Mouse (Mus musculus) left cerebral cortex, adult 11 months (tissue): ENCODE measurements around the gene Gm13693.
"Not testable (repeated sequence)": the region's sequence is repeated elsewhere in the genome, so short reads cannot be mapped to it uniquely, and the experiment has no call there.

Source experiments
- DNase-seq: peaks from one replicate; pipeline ENCODE4 v3.0.0; 2022; ENCODE audit warnings: low spot score

Gene Gm13693

GRCm38 (mm10) chr2:83961203-83961602 lies at the start of gene Gm13693:
Gene Gm13693, plus strand, starts transcription at chr2:83961503.
- DNase-seq = not testable (repeated sequence)

GRCm38 (mm10) chr2:83929478-83930088 lies 31.7 kb upstream of the Gm13693 start:
- no peak for DNase-seq

DNA sequence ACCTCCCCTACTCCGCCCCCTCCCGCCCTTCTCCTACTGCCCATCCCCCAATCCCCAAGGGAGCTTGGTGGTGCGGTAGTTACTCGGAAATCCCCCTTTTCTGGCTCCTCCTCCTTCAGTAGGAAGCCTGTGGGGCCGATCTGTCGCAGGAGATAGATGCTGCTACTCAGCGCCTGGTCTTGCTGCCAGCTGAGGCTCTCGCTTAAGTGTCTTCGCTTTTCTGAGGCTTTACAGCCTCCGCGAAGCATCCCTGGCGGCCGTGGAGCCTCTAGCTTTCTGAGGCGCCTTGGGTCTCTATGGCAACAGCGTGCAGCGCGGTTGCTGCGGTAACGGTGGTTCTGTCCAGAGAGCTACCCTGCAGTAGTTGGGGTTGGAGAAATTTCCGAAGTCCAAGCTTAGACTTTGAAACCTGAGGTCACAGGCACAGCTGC lies 20.4 kb upstream of the Gm13693 start, which contains the start of gene Zswim2:
Gene Zswim2, minus strand, starts transcription at position 298 of the 431 bp plus-strand sequence.
- peak; percentile 80 for DNase-seq

GRCm38 (mm10) chr2:83941378-83941777 lies 19.9 kb upstream of the Gm13693 start:
- no peak for DNase-seq

DNA sequence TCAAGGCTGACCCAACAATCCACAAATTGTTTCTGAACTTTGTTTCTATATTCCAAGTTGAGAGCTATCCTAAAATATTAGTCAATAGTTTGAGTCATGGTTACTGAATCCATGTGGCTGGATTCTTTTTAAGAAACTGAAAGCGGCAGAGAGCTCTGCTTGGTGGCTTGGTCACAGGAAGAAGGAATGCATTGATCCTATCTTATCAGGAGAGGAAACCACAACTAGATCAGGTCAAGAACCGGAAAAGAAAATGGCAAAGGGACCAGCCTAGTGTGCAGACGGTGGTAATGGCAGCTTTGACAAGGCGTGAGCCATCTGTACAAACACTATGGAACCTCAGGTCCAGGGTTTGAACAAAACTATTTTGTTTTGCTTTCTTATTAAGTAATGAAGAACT lies 19.5 kb upstream of the Gm13693 start:
- no peak for DNase-seq

GRCm38 (mm10) chr2:83955393-83955792 lies 5.9 kb upstream of the Gm13693 start, which contains the start of gene Gm13698:
Gene Gm13698, plus strand, starts transcription at chr2:83955693.
- not testable (repeated sequence) for DNase-seq

- not testable (repeated sequence) for DNase-seq
These were observed 5.7 kb downstream of the Gm13693 start, which contains the start of gene Gm13695 for GRCm38 (mm10) chr2:83967013-83967412. Gene Gm13695, plus strand, starts transcription at chr2:83967313.

DNA sequence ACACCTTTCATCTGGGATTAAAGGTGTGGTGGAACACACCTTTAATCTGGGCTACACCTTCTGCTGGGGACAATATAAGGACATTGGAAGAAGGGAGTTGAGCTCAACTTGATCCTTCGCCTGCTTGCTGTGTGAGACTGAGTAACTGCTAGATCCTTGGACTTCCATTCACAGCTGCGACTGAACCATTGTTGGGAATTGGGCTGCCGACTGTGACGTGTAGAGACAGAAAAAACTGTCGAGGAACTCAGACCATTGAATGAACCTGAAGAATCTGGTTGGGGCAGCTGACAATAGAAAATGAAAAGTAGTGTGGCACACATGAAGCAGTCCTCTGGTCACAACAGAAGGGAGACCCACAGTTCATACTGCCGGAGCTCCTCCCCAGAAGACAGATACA lies 11.5 kb downstream of the Gm13693 start, which contains the start of gene Gm13696:
Gene Gm13696, plus strand, starts transcription at position 301 of the 400 bp plus-strand sequence.
- DNase-seq = not testable (repeated sequence)

- not testable (repeated sequence) for DNase-seq
These were observed 17.3 kb downstream of the Gm13693 start, which contains the start of gene Gm13694 for GRCm38 (mm10) chr2:83978633-83979032. Gene Gm13694, plus strand, starts transcription at chr2:83978933.

GRCm38 (mm10) chr2:83984443-83984842 lies 23.1 kb downstream of the Gm13693 start, which contains the start of gene Gm13697:
Gene Gm13697, plus strand, starts transcription at chr2:83984743.
- not testable (repeated sequence) for DNase-seq

GRCm38 (mm10) chr2:83990253-83990652 lies 28.9 kb downstream of the Gm13693 start, which contains the start of gene Gm13691:
Gene Gm13691, plus strand, starts transcription at chr2:83990553.
- DNase-seq = not testable (repeated sequence)

DNA sequence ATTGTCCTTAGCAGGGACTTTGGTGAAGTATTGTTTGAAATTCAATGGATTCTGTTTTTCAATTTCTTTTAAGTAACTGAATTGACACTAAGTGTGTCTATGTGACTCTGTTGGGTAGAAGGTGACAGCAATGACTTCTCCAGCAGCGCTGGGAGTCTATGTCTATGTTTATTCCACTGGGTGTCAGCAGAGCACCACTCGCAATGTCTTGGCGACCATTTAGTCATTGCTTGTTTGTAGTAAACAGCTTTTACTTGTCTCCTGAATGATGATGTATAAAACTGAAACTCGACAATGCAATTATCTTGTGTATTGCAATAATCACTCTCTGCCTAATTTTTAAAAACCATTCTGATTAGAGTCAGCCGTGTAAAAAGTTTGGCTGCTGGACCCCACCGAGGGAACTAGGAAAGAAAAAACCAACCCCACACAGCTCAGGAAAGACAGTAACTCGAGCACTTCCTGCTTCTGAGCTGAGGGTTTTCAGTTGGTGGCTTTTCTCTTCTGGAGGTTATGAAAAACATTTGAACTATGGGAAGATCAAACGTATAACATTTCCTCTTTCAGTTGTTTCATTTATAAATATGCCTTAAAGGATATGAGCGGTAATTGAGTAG lies 32.4 kb downstream of the Gm13693 start:
- DNase-seq = not testable (repeated sequence)

GRCm38 (mm10) chr2:83994526-83994925 lies 33.2 kb downstream of the Gm13693 start:
- DNase-seq = not testable (repeated sequence)

GRCm38 (mm10) chr2:84008913-84009312 lies 47.6 kb downstream of the Gm13693 start:
- no peak for DNase-seq

- DNase-seq = no peak
These were observed 48.5 kb downstream of the Gm13693 start for GRCm38 (mm10) chr2:84009818-84010217.
